Mouse (Mus musculus) brain, embryonic 18.5 days (tissue): ENCODE measurements around the gene Gm9507.
"Not testable (repeated sequence)": the region's sequence is repeated elsewhere in the genome, so short reads cannot be mapped to it uniquely, and the experiment has no call there.

Source experiments
- DNase-seq: peaks from one replicate; pipeline ENCODE4 v3.0.0-alpha.2; 2012; ENCODE audit warnings: low read depth, low spot score

Gm9507 gene

DNA sequence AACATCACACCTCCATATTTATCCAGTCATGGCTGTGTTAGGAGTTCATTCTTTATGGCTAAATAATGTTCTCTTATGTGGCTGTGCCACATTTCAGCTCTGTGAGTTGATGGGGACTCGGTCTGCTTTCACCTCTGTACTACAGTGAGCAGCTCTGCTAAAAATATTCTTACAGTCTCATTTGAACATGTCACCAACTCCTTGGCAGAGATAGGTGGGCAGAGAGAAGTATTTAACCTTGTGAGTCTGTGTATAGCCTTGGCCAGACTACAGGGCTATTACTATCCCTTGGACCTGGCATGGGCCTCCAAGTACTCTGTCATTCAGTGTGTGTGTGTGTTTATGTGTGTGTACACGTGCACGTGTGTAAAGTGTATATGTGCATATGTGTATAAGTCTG lies 39.5 kb downstream of the Gm9507 start:
- not testable (repeated sequence) for DNase-seq

DNA sequence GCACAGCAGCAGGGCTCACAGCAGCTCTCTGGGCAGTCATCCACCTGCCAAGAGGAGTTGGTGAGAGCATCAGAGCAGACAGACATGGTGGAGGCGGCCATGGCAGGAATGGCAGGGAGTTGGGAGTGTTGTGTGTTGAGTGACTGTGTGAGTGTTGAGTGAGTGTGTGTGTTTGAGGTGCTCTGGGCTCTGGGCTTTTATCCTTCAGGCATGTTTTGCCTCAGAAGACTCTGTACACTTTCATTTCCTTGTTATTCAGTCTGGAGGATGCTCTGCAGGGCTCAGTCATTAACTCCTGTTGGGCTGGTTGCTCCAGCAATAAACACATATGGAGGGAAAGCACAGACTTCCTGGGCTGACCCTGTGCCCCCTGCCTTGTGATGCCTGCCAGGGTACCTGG lies 40.4 kb downstream of the Gm9507 start, which contains the start of gene Gm3238:
Gm3238 (minus strand) TSS at position 101 of the 400 bp plus-strand sequence.
- DNase-seq = not testable (repeated sequence)

DNA sequence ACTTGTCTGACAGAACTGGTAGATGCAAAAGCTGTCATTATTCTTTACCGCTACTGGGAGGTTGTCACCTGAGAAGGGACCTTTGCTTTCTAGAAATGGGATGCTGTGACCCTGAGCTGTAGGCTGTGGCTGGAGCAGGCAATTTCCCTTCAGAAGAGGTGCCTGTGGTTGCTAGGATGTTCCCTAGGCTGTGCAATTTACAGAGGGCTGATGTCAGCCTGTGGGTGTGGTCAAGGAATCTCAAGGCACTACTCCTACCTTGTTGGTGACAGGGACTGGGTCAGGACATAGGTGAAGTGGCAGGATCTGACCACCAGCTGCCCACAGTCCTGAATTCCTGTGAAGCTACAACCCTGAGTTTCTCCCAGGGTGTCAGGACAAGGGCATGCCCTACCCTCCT lies 41.9 kb downstream of the Gm9507 start:
- no peak for DNase-seq
